Mouse (Mus musculus): Measurements from ENCODE around the gene Gm3854.
"Not testable (repeated sequence)": the region's sequence is repeated elsewhere in the genome, so short reads cannot be mapped to it uniquely, and the experiment has no call there.

Gm3854 gene

GRCm38 (mm10) chr7:6343501-6344071, at the start of gene Gm3854:
Gene Gm3854, plus strand, starts transcription at chr7:6343759.
- peak; percentile 58 for DNase-seq

DNA sequence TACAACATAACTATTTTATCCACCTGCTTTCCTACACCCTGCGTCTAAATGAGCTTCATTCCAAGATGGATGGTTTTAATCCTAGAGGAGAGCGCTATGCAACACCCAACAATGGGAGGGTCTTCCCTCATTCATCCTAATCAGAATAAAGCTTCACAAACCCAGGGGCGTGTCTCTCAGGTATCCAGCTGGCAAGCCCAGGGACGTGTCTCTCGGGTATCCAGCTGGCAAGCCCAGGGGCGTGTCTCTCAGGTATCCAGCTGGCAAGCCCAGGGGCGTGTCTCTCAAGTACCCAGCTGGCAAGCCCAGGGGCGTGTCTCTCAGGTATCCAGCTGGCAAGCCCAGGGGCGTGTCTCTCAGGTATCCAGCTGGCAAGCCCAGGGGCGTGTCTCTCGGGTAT, 42.8 kb upstream of the Gm3854 start:
- not testable (repeated sequence) for DNase-seq

DNA sequence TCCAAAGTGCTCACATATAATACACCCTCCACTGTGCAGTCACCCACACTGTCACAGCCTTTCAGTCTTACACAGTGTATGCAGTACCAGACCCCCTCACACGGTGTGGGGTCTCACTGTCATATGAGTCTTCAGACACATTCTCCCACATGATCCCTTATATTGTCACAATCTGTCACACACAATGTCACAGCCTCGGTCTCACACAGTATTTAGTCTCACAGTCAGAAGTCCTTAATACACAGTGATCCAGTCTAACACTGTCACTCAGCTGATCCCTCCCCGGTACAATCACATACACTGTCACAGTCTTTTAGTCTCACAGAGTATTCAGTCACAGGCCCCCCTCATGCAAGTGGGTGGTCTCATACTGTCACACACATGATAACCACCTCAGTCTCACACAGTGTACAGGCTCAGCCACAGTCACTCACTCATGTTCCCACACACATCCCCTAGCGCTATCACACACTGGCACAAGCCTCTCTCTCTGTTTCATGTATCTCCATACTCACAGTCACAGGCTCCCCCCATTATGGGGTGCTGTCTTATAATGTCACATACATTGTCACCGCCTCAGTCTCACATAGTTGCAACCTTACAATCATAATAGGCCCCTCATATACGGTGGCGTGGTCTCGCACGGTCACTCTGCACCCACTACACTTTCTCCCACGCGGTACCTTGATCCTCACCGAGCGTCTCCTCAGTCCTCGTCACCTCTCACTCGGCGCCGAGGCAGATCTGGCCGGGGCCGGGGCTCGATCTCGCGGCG, 12.9 kb upstream of the Gm3854 start:
- no peak for DNase-seq

- DNase-seq: peak; percentile 78
Measured at GRCm38 (mm10) chr7:6331233-6331956, 12.2 kb upstream of the Gm3854 start, which contains the start of gene Zfp583. Gene Zfp583, minus strand, starts transcription at chr7:6331285.

- DNase-seq: no peak
Measured at GRCm38 (mm10) chr7:6339865-6340264, 3.7 kb upstream of the Gm3854 start.

DNA sequence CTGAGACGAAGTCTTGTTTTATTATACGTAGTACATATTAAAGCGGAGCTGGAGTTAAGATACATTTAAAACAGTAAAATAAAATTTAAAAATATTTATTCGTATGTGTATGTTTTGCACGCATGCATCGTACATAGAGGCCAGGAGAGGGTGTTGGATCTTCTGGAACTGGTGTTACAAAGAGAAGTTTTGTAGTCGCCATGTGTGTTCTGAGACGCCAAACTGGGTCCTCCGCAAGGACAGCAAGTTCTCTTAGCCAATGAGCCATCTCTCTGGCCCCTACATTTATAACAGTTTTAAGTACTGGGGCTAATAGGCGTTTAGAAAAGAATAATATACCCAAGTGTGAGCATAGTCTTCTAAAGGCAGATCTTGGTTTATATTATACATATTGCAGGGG, 565 bp downstream of the Gm3854 start:
- DNase-seq: no peak

DNA sequence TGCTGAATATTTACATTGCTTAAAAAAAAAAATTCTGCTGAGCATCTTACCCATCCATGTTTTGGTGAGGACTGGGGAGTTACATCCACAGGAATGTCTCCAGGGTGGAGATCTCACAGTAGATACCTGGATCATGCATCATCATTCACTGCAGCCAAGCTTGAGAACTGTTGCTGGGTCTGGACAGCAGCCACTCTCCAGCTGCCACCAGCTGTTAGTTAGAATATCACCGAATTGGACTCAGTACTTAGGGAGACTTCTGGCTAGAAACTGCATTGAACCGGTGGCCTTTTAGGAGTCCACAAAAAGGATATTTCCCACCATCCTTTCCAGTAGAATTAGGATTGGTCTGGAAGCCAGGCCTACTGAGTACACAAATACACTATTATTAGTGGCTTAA, 14.6 kb downstream of the Gm3854 start:
- DNase-seq: no peak

DNA sequence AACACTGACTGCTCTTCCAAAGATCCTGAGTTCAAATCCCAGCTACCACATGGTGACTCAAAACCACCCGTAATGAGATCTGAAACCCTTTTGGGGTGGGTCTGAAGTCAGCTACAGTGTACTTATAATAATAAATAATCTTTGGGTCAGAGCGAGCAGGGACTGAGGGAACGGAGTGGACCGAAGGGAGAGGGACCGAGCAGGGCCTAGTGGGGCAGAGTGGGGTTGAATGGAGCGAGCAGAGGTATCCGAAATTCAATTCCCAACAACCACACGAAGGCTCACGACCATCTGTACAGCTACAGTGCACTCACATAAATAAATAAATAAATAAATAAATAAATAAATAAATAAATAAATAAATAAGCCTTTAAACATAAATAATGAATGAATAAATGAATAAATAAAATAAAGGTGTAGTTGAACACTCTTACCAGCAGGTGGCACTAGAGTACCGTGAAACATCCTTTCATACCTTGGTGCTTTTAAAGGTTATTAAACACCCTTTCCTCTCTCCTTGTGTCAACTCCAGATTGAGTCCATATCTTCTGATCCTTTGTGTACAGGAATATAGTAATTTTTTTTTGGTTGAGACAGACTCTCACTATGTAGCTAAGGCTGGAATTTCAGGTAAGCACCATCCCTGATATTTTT, 15.5 kb downstream of the Gm3854 start:
- peak; percentile 59 for DNase-seq

GRCm38 (mm10) chr7:6360477-6361060, 17.0 kb downstream of the Gm3854 start:
- DNase-seq: no peak

GRCm38 (mm10) chr7:6361756-6362155, 18.2 kb downstream of the Gm3854 start:
- DNase-seq: no peak

GRCm38 (mm10) chr7:6362268-6363046, 18.9 kb downstream of the Gm3854 start:
- DNase-seq: peak; percentile 100

- DNase-seq: no peak
Measured at GRCm38 (mm10) chr7:6363047-6363488, 19.5 kb downstream of the Gm3854 start, which contains the start of gene Zfp78. Gene Zfp78, plus strand, starts transcription at chr7:6363280.

DNA sequence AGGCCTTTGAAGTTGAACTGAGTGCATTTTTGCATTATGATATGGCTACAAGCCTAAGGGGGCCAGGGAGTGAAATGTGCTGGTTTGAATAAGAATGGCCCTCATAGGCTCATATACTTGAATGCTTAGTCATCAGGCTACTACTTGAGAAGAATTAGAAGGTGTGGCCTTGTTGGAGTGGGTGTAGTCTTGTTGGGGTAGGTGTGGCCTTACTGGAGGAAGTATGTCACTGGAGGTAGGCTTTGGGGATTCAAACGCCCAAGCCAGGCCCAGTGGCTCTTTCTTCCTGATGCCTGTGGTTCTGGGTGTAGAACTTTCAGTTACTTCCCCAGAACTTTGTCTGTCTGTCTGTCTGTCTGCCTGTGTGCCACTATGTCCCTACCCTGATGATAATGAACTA, 21.2 kb downstream of the Gm3854 start:
- DNase-seq: no peak

GRCm38 (mm10) chr7:6367185-6367584, 23.6 kb downstream of the Gm3854 start:
- no peak for DNase-seq

DNA sequence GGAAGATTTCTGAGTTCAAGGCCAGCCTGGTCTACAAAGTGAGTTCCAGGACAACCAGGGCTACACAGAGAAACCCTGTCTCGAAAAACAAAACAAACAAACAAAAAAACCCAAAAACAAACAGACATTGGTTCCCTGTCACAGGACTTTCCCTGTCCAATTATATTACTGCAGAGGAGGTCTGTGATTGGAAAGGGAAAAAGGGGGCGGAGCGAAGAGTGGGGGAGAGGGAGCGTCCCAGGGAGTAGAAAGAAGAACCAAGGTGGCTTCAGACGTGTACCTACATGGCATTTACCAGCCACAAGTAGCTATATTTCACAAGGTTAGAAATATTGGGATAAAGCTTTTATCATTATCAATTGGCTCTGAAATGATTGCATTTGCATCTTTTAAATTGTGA, 24.6 kb downstream of the Gm3854 start:
- DNase-seq: not testable (repeated sequence)

GRCm38 (mm10) chr7:6369460-6369859, 25.9 kb downstream of the Gm3854 start:
- no peak for DNase-seq

DNA sequence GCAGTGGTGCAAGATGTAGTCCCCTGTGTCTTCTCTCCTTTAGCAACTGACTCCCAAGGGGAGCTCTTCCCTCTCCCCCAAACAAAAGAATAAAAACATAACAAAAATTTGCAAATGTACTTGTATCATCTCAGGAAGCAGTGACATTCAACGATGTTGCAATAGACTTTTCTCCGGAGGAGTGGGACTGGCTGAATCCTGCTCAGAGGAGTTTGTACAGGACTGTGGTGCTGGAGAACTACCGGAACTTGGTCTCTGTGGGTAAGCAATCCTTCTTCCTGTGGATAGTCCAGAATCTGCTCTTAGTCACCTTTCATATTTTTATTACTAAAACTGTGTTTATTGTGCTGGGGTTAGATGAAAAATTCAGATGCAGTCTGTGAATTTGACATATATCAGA, 29.4 kb downstream of the Gm3854 start:
- no peak for DNase-seq

DNA sequence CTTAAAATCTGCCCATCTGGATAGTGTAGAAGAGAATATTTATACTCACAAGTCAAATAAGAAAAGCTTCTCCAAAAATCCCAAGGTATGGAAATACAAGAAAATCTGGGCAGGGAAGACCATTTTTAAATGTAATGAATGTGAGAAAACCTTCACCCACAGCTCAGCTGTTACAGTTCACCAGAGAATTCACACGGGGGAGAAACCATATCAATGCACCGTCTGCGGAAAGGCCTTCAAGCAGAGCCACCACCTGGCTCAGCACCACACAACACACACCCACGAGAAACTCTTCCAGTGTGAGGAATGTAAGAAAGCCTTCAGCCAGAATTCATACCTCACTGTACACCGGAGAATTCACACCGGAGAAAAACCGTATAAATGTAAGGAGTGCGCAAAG, 34.9 kb downstream of the Gm3854 start:
- no peak for DNase-seq

GRCm38 (mm10) chr7:6381431-6381830, 37.9 kb downstream of the Gm3854 start:
- no peak for DNase-seq

DNA sequence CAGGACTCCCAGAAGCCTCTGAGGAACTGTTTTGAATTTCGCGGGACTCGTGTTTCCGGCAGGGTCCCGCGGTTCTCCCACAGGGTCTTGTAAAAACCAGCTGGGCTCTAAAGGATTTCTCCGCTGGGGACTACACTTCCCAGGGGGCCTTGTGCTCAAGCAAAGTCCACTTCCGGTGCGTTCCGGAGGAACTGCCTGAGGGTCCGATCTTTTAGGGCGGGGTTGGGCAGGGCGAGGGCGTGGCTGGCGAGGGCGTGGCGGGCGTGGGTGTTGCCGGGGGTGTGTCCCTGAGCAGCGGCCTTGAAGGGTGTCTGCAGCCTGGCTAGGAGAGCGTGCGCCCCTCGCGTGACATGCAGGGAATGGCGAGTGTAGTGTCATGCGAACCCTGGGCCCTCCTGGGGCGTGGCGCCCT, 39.5 kb downstream of the Gm3854 start, which contains the start of gene Zfp28:
Zfp28 (plus strand) TSS at position 252 of the 412 bp plus-strand sequence.
- peak; percentile 95 for DNase-seq

DNA sequence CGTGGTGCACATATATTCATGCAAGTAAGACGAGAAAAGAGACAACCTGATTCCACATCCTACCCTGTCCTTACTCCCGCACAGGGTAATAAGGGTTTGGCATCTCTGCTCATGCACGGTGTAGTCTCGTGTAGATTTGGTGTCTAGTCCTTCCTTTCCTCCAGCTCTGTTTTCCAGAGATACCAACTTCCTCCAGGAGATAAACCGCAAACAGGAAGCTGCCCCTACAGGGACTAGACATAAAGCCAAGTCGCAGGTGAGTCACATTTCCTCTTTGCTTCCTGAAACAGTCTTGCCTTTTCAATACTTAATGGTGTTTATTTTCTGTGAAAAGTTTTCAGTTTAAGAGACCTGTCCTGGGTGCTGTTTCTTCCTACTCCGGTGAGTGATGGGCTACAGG, 40.5 kb downstream of the Gm3854 start:
- no peak for DNase-seq

- peak; percentile 21 for DNase-seq
Measured at GRCm38 (mm10) chr7:6386995-6387394, 43.4 kb downstream of the Gm3854 start.
